Mouse (Mus musculus) colon, adult 2 months (tissue): ENCODE results near the gene Rhox3a2. TPM values are rescaled to one million over a fixed set of nuclear protein-coding genes. Genes with fewer than 3 reads are reported as not detected.

Experiments used
- polyA plus RNA-seq: library from polyadenylated mRNA; depleted of rRNA; stranded (reverse); fragments of >200 nt; gene quantifications from 2 replicates; pipeline ENCODE4 v1.2.3, GENCODE M21; 2012; rRNA removed

Rhox3a2 gene
- not detected in 2 replicates for polyA plus RNA-seq

DNA sequence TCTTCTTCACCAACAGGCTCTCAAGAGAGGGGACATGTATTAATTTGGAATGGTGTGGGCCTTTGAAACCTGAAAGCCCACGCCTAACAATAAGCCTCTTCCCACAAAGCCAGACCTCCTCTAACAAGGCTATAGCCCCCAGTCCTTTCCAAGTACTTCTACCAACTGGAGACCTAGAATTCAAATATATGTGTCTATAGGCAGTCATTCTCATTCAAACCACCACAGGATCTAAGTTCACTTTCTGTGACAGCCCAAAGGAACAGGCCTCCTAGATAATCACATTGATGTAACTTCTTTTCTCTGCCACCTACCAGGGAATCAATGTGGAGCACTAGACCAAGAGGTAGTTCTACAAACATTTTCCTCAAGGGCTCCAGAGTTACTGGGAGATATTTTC is at the start of gene Rhox3a2:
Gene Rhox3a2, plus strand, starts transcription at position 301 of the 400 bp plus-strand sequence.

GRCm38 (mm10) chrX:37390548-37390947 is 10.7 kb downstream of the Rhox3a2 start, which contains the start of gene Rhox4a2:
Rhox4a2 (plus strand) TSS chrX:37390848.

GRCm38 (mm10) chrX:37411767-37412166 is 31.9 kb downstream of the Rhox3a2 start, which contains the start of gene Rhox2b:
Rhox2b (plus strand) TSS chrX:37412067.

GRCm38 (mm10) chrX:37432194-37432593 is 52.4 kb downstream of the Rhox3a2 start, which contains the start of gene Rhox4b:
Rhox4b (plus strand) TSS chrX:37432494.

Other genes starting within 250 kb of the Rhox3a2 start
- gene Akap14, start 211.2 kb upstream of the Rhox3a2 start, polyA plus RNA-seq, result not detected in 2 replicates
- gene Ndufa1, start 188.9 kb upstream of the Rhox3a2 start, polyA plus RNA-seq, result 258 and 356 TPM in 2 replicates
- 1.6 and 1.9 TPM in 2 replicates for gene Rnf113a1, start 188.8 kb upstream of the Rhox3a2 start, polyA plus RNA-seq
- gene Gm9, start 169.0 kb upstream of the Rhox3a2 start, polyA plus RNA-seq, result not detected in 2 replicates
- not detected in 2 replicates for gene Rhox1, start 157.8 kb upstream of the Rhox3a2 start, polyA plus RNA-seq
- gene Rhox2a, start 135.1 kb upstream of the Rhox3a2 start, polyA plus RNA-seq, result not detected in 2 replicates
- not detected in 2 replicates for gene Rhox3a, start 130.1 kb upstream of the Rhox3a2 start, polyA plus RNA-seq
- gene Rhox4a, start 114.7 kb upstream of the Rhox3a2 start, polyA plus RNA-seq, result not detected in 2 replicates
- not detected in 2 replicates for gene Rhox4a2, start 10.8 kb downstream of the Rhox3a2 start, polyA plus RNA-seq
- gene Rhox2b, start 32.0 kb downstream of the Rhox3a2 start, polyA plus RNA-seq, result not detected in 2 replicates
- gene Rhox4b, start 52.5 kb downstream of the Rhox3a2 start, polyA plus RNA-seq, result not detected in 2 replicates
- gene Rhox2c, start 73.7 kb downstream of the Rhox3a2 start, polyA plus RNA-seq, result not detected in 2 replicates
- not detected in 2 replicates for gene Rhox3c, start 78.6 kb downstream of the Rhox3a2 start, polyA plus RNA-seq
- gene Rhox4c, start 100.3 kb downstream of the Rhox3a2 start, polyA plus RNA-seq, result not detected in 2 replicates
- gene Rhox2d, start 113.4 kb downstream of the Rhox3a2 start, polyA plus RNA-seq, result not detected in 2 replicates
- gene Rhox4d, start 134.3 kb downstream of the Rhox3a2 start, polyA plus RNA-seq, result not detected in 2 replicates
- not detected in 2 replicates for gene Rhox2e, start 150.4 kb downstream of the Rhox3a2 start, polyA plus RNA-seq
- gene Rhox3e, start 162.0 kb downstream of the Rhox3a2 start, polyA plus RNA-seq, result not detected in 2 replicates
- not detected in 2 replicates for gene Rhox4e, start 177.4 kb downstream of the Rhox3a2 start, polyA plus RNA-seq
- gene Rhox2f, start 191.4 kb downstream of the Rhox3a2 start, polyA plus RNA-seq, result not detected in 2 replicates
- not detected in 2 replicates for gene Rhox3f, start 201.0 kb downstream of the Rhox3a2 start, polyA plus RNA-seq
- not detected in 2 replicates for gene Rhox4f, start 227.7 kb downstream of the Rhox3a2 start, polyA plus RNA-seq
- not detected in 2 replicates for gene Rhox3g, start 248.6 kb downstream of the Rhox3a2 start, polyA plus RNA-seq